Mouse (Mus musculus) kidney, postnatal 10 days (tissue): ENCODE data around the gene Slain2.

Experiments
- DNase-seq: peaks from one replicate; pipeline ENCODE4 v3.0.0; 2021; ENCODE audit warnings: mixed read lengths

The Slain2 gene

GRCm38 (mm10) chr5:72913648-72914557 is at the start of gene Slain2:
Gene Slain2, plus strand, starts transcription at chr5:72914304.
- peak; percentile 100 for DNase-seq

- no peak for DNase-seq
Measured at GRCm38 (mm10) chr5:72864654-72865178, 49.4 kb upstream of the Slain2 start.

- no peak for DNase-seq
Measured at GRCm38 (mm10) chr5:72866260-72866905, 47.7 kb upstream of the Slain2 start.

DNA sequence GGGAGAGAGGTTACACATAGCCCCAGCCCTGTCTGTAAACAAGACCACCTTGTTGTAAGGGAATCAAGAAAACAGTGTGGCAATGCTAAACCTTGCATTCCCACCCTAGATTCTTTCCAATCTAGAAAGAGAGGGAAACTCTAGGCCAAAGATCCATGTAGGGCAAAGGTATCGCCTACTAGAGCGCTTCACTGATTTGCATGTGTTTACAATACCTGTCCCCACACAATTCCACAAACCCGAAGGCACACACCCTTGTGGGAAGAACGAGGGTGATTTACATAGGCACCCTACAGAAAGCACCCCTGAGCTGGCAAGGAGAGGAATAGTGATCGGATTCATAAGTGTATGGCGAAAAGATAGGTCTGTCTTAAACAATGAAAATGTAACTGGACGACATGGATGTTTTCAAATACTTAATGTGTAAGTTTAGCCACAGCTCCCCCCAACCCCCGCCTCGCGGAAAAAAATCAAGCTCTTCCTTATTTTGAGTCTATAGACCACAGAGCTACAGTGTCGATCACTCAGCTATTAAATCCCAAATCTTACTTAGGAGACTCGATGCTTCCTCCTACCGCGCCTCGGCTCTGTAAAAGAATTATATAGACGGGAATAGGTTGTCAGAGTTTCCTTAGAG is 47.0 kb upstream of the Slain2 start:
- no peak for DNase-seq

DNA sequence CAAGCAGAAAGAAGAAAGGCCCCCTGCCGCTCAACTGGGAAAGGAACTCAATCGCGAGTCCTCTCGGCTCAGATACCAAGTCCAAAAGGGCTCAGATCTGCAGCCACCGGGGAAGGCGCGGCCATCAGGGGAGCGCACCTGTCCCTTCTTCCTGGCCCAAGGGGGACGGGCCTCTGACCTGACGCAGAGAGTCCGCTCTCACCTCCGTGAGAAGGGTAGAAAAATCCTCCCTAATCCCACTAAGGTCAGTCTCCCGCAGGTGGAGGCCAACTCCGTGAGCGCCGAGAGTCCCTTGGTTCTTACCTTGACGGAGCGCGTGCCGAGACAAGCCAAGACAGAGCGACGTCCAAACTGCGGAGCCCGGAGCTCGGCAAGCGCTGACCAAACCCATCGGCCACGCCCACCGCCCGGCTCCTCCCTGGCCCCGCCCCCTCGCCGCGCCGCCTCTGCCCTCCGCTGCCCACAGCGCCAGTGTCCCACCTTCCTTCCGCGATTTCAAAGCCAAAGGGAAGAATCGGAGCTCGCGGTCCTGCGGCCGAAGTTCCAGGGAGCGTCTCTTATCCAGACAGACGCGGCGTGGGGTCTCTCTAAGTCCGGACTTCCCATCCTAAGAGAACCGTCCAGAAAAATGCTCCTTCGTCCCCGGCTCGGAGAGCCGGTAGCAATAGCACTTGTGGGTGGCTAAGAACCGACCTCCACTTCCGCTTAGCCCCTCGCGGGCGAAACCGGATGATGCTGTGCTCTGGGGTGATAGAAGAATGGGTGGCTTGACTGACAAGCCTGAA is 45.8 kb upstream of the Slain2 start, which contains the start of gene Tec:
Gene Tec (minus strand): TSS at position 393 of the 785 bp plus-strand sequence.
- peak; percentile 97 for DNase-seq

DNA sequence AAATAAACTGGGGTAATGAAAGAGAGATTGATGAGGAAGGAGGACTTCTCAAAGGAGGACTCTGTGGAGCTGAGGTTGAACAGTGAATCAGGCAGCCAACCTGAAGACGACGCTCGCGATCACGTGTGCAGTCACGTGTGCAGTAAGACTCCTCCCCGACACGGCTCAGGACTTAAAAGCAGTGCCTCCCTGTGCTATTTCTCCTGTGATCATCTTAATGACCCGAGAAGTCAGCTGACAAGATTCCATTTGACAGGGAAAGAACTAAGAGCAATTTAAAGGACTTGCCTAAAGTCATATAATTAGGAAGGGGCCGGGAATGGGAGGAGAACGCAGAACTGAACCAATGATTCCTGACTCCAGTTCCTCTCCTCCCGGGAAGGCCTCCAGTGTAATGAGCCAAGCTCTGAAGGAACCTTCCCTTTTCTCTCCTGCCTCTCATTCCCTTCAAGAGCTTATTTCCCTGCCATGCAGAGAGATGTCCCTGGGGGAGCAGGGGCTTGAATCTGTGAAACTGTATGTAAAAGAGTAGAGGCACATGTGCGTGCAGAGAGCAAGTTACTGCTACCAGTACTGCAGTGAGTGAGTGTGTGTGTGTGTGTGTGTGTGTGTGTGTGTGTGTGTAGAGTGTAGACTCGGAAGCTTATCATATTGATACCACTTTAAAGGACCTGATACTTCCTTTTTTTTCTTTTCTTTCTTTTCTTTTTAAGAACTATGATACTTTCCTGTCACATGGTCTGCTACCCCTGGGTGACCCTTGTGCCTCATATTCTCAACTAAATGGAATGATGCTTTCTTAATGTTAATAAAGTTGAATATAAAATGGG is 44.1 kb upstream of the Slain2 start:
- DNase-seq: no peak

DNA sequence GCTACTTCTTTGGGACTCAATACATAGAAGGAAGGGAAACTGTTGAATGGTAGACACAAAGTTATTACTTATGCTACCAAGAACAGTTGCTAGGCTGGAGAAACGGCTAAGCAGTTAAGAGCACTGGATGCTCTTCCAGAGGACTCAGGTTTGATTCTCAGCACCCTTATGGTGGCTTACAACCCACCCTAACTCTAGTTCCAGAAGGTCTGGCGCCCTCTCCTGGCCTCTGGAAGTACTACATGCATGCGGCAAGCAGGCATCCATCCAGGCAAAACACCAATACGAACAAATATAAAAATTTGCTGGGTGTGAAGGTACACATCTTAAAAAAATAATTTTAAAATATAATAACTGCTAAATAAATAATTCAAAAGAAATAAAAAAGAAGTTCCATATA is 43.0 kb upstream of the Slain2 start:
- no peak for DNase-seq

GRCm38 (mm10) chr5:72879736-72880135 is 34.4 kb upstream of the Slain2 start:
- no peak for DNase-seq

DNA sequence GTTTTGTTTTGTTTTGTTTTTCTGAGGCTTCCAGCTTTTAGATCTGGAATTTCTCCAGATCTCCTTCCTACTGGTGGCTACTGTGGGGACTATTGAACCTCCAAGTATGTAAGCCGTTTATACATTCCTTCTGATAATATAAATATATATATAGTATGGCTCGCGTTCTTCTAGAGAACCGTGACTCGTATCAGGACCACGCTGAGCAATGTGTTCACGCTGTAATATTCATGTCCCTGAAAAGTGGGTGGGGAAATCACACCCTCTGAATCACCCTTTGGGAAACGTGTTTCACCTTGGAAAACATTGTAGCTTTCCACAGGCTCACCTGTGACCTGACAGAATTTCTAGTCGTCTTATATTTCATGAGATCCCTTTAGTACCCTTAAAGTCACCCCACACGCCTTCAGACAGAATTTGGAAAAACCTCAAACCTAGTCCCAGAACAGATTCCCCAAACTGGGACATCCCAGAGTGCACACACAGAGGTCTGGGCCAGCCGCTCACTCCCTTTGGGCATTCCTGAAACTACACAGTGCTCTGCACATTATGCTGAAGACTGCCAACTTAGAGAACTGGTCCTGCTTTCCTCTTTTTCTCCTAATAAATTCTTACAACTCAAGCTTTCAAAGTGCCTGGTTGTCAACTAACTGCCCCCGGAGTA is 32.2 kb upstream of the Slain2 start:
- DNase-seq: no peak

DNA sequence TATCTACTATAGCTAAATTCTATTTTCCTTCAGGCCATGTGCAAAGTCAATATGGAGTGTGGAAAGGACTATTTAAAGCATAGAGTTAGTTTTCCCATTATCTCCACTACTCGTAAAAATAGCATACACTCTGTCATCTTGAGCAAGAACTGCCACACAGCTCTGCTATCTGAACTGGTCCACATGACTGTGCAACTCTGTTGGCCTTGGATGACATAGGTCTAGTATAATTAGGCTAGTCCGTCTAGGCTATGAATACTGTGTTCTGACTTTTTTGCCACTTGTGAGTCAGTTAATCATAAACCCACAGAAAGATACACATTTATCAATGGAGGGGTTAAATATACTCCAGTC is 31.7 kb upstream of the Slain2 start:
- no peak for DNase-seq

DNA sequence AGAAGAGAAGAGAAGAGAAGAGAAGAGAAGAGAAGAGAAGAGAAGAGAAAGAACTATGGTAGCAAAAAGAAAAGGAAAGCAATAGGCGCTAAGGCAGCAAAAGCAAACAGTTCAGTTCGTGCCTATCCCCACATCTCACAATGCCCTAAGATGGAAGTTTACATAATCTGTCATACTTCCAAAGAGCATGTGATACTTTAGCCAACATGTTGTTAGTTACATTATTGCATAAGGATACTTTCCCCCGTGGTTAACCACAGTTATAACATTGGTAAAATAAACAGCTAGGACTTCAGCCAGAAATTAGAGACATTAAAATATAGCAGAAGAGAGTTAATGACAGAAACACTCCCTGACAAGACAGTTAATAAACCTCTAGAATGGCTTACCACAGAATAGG is 30.4 kb upstream of the Slain2 start:
- DNase-seq: no peak

DNA sequence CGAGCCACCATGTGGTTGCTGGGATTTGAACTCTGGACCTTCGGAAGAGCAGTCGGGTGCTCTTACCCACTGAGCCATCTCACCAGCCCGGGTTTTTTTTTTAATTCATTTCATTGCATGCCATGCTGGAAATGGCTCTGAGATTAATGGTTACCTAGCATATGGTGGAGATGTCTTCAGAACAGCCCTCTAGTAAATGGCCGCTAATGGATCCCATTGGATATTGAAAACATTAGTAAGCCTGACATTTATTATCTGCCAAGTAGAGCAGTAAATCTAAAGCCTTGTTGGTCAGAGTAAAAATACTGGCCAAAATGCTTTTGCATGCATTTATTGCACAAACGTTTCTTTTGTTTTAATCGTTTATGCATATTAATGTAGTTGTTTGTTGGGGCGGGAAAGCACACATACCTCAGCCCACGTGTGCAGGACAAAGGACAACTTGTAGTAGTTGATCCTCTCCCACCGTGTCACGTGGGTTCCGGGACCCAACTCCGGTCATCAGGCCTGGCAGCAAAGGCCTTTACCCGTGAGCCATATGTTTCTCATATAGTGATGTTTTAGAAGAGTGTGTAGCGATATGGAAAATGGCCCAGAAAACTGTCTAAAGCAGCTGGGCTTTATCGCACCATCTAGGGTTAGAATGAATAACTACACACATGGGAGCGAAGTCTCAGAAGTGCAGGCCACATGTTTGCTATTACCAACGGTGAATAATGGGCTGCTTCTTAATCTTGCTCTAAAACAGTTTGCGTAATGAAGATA is 27.5 kb upstream of the Slain2 start:
- peak; percentile 21 for DNase-seq

GRCm38 (mm10) chr5:72888260-72888659 is 25.8 kb upstream of the Slain2 start:
- no peak for DNase-seq

DNA sequence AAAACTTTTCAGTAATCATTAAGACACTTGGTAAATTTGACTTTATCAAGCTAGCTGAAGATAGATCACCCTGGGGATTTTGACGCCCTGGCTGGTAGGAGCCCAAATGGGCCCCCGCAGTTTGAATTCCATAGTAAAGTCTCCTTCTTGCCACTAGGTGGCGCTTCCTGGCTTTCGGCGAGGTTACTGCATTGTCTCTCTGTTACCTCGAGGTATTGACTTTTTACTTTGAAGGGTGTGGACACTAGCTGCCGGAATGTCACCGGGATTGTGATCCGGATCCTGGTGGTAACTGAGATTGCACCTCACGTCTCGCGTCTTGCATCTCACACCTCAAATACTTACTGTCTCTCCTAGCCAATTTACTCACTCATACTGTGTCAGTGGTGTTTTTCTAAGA is 22.6 kb upstream of the Slain2 start:
- peak; percentile 65 for DNase-seq

GRCm38 (mm10) chr5:72893987-72894386 is 20.1 kb upstream of the Slain2 start:
- peak; percentile 35 for DNase-seq

DNA sequence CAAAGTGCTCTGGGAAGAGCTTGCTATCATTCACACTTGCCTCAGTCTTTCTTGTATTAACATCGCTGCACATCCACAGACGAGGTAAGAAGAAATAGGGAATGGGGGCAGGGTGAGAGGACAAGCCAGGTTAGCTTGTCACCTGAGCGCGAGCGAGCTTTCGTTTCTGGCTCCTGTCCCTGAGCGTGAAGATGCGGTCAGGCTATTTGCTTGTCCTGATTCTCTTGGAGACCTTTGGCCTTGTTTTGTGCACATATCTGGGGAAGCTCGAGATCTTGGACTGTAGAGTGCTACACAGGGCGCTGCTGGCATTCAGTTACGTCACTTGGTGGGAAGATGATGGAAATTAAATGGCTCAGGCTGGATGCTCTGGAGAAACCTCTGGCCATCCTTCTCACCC is 18.8 kb upstream of the Slain2 start:
- no peak for DNase-seq

DNA sequence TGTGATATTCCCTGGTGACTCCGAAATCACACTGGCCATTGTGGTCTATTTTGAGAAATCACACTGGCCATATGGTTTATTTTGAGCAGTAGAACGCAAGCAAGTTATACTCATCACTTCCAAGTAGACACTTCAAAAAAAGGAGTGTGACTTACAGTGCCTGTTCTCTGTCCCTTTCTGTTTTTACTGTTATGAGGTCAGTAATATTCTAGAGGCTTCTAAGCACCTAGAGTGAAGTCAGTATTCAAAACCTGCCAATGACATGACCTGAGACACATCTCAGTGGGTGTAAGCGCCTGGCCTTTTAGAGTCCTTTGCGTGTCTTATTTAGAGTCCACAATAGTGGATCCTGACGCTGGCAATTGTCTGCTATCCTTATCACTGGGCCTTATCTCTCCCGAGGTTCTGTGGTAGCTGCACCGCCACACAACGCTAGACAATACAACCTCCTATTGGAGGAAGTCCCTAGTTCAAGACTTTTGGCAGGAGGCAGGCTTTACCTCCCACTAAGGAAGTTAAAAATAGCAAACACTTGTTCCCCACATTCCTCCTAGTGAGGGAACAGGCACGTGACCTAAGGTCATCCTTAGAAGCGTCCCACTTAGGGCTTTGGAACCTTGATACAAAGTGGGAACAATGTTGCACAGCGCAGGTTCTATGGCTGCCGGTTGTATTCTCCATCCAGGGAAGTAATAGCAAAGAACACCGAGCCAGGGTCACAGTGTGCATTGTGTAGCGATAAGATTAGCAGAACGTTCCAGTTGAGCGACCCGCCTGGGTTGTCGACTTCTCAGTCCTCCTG is 17.4 kb upstream of the Slain2 start:
- no peak for DNase-seq

- no peak for DNase-seq
Measured at GRCm38 (mm10) chr5:72897998-72898397, 16.1 kb upstream of the Slain2 start.

- DNase-seq: no peak
Measured at GRCm38 (mm10) chr5:72899255-72899654, 14.8 kb upstream of the Slain2 start.
